8 mouse cellular contexts compared by ENCODE assay signal in genomic region chr12:4132941-4133846, GRCm38 (mm10). TPM values are rescaled to one million over a fixed set of nuclear protein-coding genes. Genes with fewer than 3 reads are reported as not detected.
DNase-seq lines count a peak whose midpoint lies in the region; ATAC-seq and TF ChIP-seq lines count a peak whose summit lies in the region.

Gene Adcy3, plus strand, starts transcription at chr12:4133103.

- H3K4me3 ChIP-seq in forebrain, embryonic 16.5 days (replicated peaks; ENCODE audit: low read length) = peak within 1 kb of the TSS; percentile 66
- peak within 1 kb of the TSS; percentile 40 for H3K4me3 ChIP-seq in lung, postnatal 0 days (ENCODE audit: low read depth, low read length)

- no peak for TF ChIP-seq CTCF in lung, postnatal 0 days (IDR thresholded peaks at IDR 0.05)

- H3K9ac ChIP-seq in forebrain, embryonic 16.5 days (replicated peaks; ENCODE audit: low read depth, low read length) = peak within 1 kb of the TSS; percentile 82
- peak within 1 kb of the TSS; percentile 34; the same call in 1 of the 2 replicates for H3K9ac ChIP-seq in lung, postnatal 0 days (replicated peaks; ENCODE audit: low read depth)

- WGBS in forebrain, embryonic 16.5 days = under 1% methylated on average over 82 of the region's 83 CpGs
- WGBS in lung, postnatal 0 days = under 1% methylated on average over 64 of the region's 83 CpGs

- intact Hi-C loops in heart, postnatal 25 days (cut with DNase I) = no loop called here

- peak; percentile 93 for ATAC-seq in forebrain, embryonic 16.5 days
- ATAC-seq in lung, postnatal 0 days = peak; percentile 80

- TF ChIP-seq EP300 in lung, postnatal 0 days (IDR thresholded peaks at IDR 0.05) = no peak

- peak within 1 kb of the TSS; percentile 78 for H3K4me2 ChIP-seq in forebrain, embryonic 16.5 days (ENCODE audit: low read length)
- H3K4me2 ChIP-seq in lung, postnatal 0 days (replicated peaks; ENCODE audit: low read depth, low read length) = peak within 1 kb of the TSS; percentile 90

- H3K9me3 ChIP-seq in forebrain, embryonic 16.5 days (ENCODE audit: control insufficient read depth, low read length) = no peaks in the 10 kb centered on the region; the same call in 1 of the 2 replicates
- H3K9me3 ChIP-seq in lung, postnatal 0 days (ENCODE audit: low read length) = no peaks in the 10 kb centered on the region

- no peaks in the 10 kb centered on the region for H3K27me3 ChIP-seq in forebrain, embryonic 16.5 days (replicated peaks; ENCODE audit: control insufficient read depth, insufficient read depth, low read length)
- H3K27me3 ChIP-seq in lung, postnatal 0 days (replicated peaks; ENCODE audit: insufficient read depth, low read length) = no peaks in the 10 kb centered on the region

- H3K4me1 ChIP-seq in forebrain, embryonic 16.5 days (replicated peaks; ENCODE audit: control insufficient read depth, insufficient read depth, low read length) = peaks cover 30% of the 10 kb centered on the region
- no peaks in the 10 kb centered on the region for H3K4me1 ChIP-seq in lung, postnatal 0 days (ENCODE audit: insufficient read depth, low read depth, low read length)

- peak; percentile 52 for DNase-seq in ES-CJ7 (ENCODE audit: low read depth, low spot score)
- peak; percentile 71 for DNase-seq in cerebellum, adult 11 months
- DNase-seq in heart, postnatal 25 days (ENCODE audit: low spot score) = peak; percentile 36
- DNase-seq in layer of hippocampus, postnatal 14 days (ENCODE audit: low spot score in 2 of 2) = peak; percentile 67 to 71
- DNase-seq in lung, postnatal 0 days (ENCODE audit: low spot score) = peak; percentile 57
- peak; percentile 36 for DNase-seq in ovary, adult 18-20 months (ENCODE audit: low spot score)
- peak; percentile 93 for DNase-seq in thymus, postnatal 0 days (ENCODE audit: low spot score)

- H3K27ac ChIP-seq in forebrain, embryonic 16.5 days (ENCODE audit: low read length) = peak within 1 kb of the TSS; percentile 73
- H3K27ac ChIP-seq in lung, postnatal 0 days (ENCODE audit: low read length) = no peak within 1 kb of the TSS

- H3K36me3 ChIP-seq in forebrain, embryonic 16.5 days (ENCODE audit: control insufficient read depth, insufficient read depth) = no peaks in the 10 kb centered on the region
- no peaks in the 10 kb centered on the region for H3K36me3 ChIP-seq in lung, postnatal 0 days (ENCODE audit: insufficient read depth, low read length)

RNA-seq across cellular contexts. Expression of gene Adcy3, which starts in this region (rescaled TPM):
- 12.2 and 12.9 TPM in 2 replicates for polyA plus RNA-seq in forebrain, embryonic 16.5 days (2015; fragmentation: Nextera tagmentation; extraction: Ambion mirVana)
- total RNA-seq in heart, postnatal 25 days (2021) = 1 to 10 TPM; 3.2 TPM
- total RNA-seq in layer of hippocampus, postnatal 14 days (2021) = 10 to 100 TPM; 44.8 to 49.4 TPM
- polyA plus RNA-seq in lung, postnatal 0 days (2015; fragmentation: Nextera tagmentation; extraction: Ambion mirVana) = 4.9 and 5.3 TPM in 2 replicates
- polyA plus RNA-seq in thymus, postnatal 0 days (2015; fragmentation: Nextera tagmentation; extraction: Ambion mirVana) = 6.3 and 6.8 TPM in 2 replicates

Comparison
In these comparisons a context has a peak if more than half of its experiments do, and no peak if none do; other contexts are left out.
1. RNA of gene Adcy3 (total RNA-seq): 44.8 to 49.4 TPM in layer of hippocampus, postnatal 14 days; 3.2 TPM in heart, postnatal 25 days; every median in the first group is over 10 times any median in the second.
2. DNase-seq: peak in every context shown above with its lines; median percentile 93 in thymus, postnatal 0 days; 71 in cerebellum, adult 11 months; 69 in layer of hippocampus, postnatal 14 days; 57 in lung, postnatal 0 days; 52 in ES-CJ7; 36 in heart, postnatal 25 days; 36 in ovary, adult 18-20 months.